Mouse (Mus musculus) limb, embryonic 11.5 days (tissue): ENCODE results near the gene Pacrg. TPM values are rescaled to one million over a fixed set of nuclear protein-coding genes. Genes with fewer than 3 reads are reported as not detected.
A peak's percentile ranks its signal among the peaks of the same experiment; 100 is the strongest.

Experiments
- ATAC-seq: fragments of 200-750 bp; cut with Nextera tagmentation; 2 replicates; pipeline ENCODE4 v1.8.0; 2017; ENCODE audit warnings: low read depth; ENCODE audit not compliant: insufficient number of reproducible peaks, low FRiP score, low TSS enrichment
- DNase-seq: peaks from one replicate; pipeline ENCODE4 v3.0.0-alpha.2; 2015; ENCODE audit warnings: low spot score
- H3K27ac ChIP-seq: fragments of 300-500 bp; sonication (generic); replicated peaks from 2 replicates; pipeline ENCODE4 v1.5.1; 2014; ENCODE audit warnings: low read depth, mild to moderate bottlenecking, low read length
- H3K27me3 ChIP-seq: fragments of 300-500 bp; sonication (generic); 2 replicates; pipeline ENCODE4 v1.6.1; 2014; ENCODE audit warnings: mild to moderate bottlenecking, low read length, mixed read lengths; ENCODE audit not compliant: control insufficient read depth, insufficient read depth
- H3K36me3 ChIP-seq: fragments of 300-500 bp; sonication (generic); 2 replicates; pipeline ENCODE4 v1.6.1; 2014; ENCODE audit warnings: mild to moderate bottlenecking, low read length, moderate library complexity, mixed read lengths; ENCODE audit not compliant: control insufficient read depth, insufficient read depth
- H3K4me1 ChIP-seq: fragments of 300-500 bp; sonication (generic); 2 replicates; pipeline ENCODE4 v1.6.1; 2014; ENCODE audit warnings: low read length, mixed read lengths; ENCODE audit not compliant: control insufficient read depth, insufficient read depth
- H3K4me2 ChIP-seq: fragments of 300-500 bp; sonication (generic); 2 replicates; pipeline ENCODE4 v1.6.1; 2014; ENCODE audit warnings: low read depth, mild to moderate bottlenecking, moderate library complexity; ENCODE audit not compliant: severe bottlenecking
- H3K4me3 ChIP-seq: fragments of 300-500 bp; sonication (generic); 2 replicates; pipeline ENCODE4 v1.5.1; 2014; ENCODE audit warnings: low read depth, low read length
- H3K9ac ChIP-seq: fragments of 300-500 bp; sonication (generic); 2 replicates; pipeline ENCODE4 v1.6.1; 2014; ENCODE audit warnings: mild to moderate bottlenecking, low read length
- H3K9me3 ChIP-seq: fragments of 300-500 bp; sonication (generic); 2 replicates; pipeline ENCODE4 v1.6.1; 2016; ENCODE audit warnings: low read length; ENCODE audit not compliant: control insufficient read depth
- WGBS: fragments of 180-500 bp; shearing (Covaris S2); extraction: QIAGEN DNeasy Blood & Tissue Kit; methylation state at CpG from one replicate; pipeline ENCODE4 v1.1.7; 2014; 5-methylcytosine and 5-hydroxymethylcytosine counted together
- polyA plus RNA-seq: library from polyadenylated mRNA; unstranded; fragments of >200 nt; fragmentation: Nextera tagmentation; extraction: Ambion mirVana; gene quantifications from 2 replicates; pipeline ENCODE4 v1.2.1, GENCODE M21; 2014

The Pacrg gene
- polyA plus RNA-seq, 1 experiment from 2014 or later: 1.3 TPM

- DNase-seq (peak; percentile 47), ATAC-seq (peak; percentile 73; the same call in 1 of the 2 replicates)
- Histone ChIP-seq H3K9me3 (no peaks in the 10 kb centered on the region), H3K36me3 (no peaks in the 10 kb centered on the region), H3K27me3 (no peaks in the 10 kb centered on the region), H3K4me1 (0 out of 2 replicates have a peak, but pooled peaks cover 2% of the 10 kb centered on the region), H3K4me3 (no peak overlapping the region), H3K4me2 (no peak overlapping the region), H3K9ac (no peak overlapping the region), H3K27ac (no peak overlapping the region; the same call in 1 of the 2 replicates)
- 39% methylated on average over 17 of the region's 17 CpGs for WGBS
Observed at GRCm38 (mm10) chr17:10479020-10479707, 360.9 kb downstream of the Pacrg start.

GRCm38 (mm10) chr17:10478377-10478776 lies 361.7 kb downstream of the Pacrg start:
- WGBS: 76% methylated on average over 3 of the region's 3 CpGs
- ATAC-seq (0 out of 2 replicates have a peak, but pooled peaks have one; percentile 35), DNase-seq (no peak)
- Histone ChIP-seq H3K36me3 (no peaks in the 10 kb centered on the region), H3K9me3 (no peaks in the 10 kb centered on the region), H3K9ac (no peak overlapping the region), H3K4me1 (0 out of 2 replicates have a peak, but pooled peaks cover 2% of the 10 kb centered on the region), H3K27ac (no peak overlapping the region; the same call in 1 of the 2 replicates), H3K4me3 (no peak overlapping the region), H3K27me3 (no peaks in the 10 kb centered on the region), H3K4me2 (no peak overlapping the region)

GRCm38 (mm10) chr17:10476807-10477206 lies 363.3 kb downstream of the Pacrg start:
- ATAC-seq: no peak
- Histone ChIP-seq H3K4me1 (0 out of 2 replicates have a peak, but pooled peaks cover 2% of the 10 kb centered on the region), H3K27me3 (no peaks in the 10 kb centered on the region), H3K27ac (no peak overlapping the region), H3K36me3 (no peaks in the 10 kb centered on the region), H3K4me2 (no peak overlapping the region), H3K9ac (no peak overlapping the region), H3K9me3 (no peaks in the 10 kb centered on the region), H3K4me3 (no peak overlapping the region)
- WGBS: 71% methylated on average over 7 of the region's 7 CpGs
- DNase-seq: no peak

- DNase-seq: no peak
- no peak for ATAC-seq
- H3K4me2 ChIP-seq: no peak overlapping the region
- H3K4me3 ChIP-seq: no peak overlapping the region
- no peaks in the 10 kb centered on the region for H3K36me3 ChIP-seq
- 89% methylated on average over 6 of the region's 6 CpGs for WGBS
- H3K9ac ChIP-seq: no peak overlapping the region
- H3K27ac ChIP-seq: no peak overlapping the region
- H3K9me3 ChIP-seq: no peaks in the 10 kb centered on the region
- H3K4me1 ChIP-seq: 0 out of 2 replicates have a peak, but pooled peaks cover 2% of the 10 kb centered on the region
- H3K27me3 ChIP-seq: no peaks in the 10 kb centered on the region
Observed at GRCm38 (mm10) chr17:10474972-10475371, 365.1 kb downstream of the Pacrg start.

- Histone ChIP-seq H3K9ac (no peak overlapping the region), H3K36me3 (no peaks in the 10 kb centered on the region), H3K4me1 (0 out of 2 replicates have a peak, but pooled peaks cover 2% of the 10 kb centered on the region), H3K9me3 (no peaks in the 10 kb centered on the region), H3K4me3 (no peak overlapping the region), H3K27me3 (no peaks in the 10 kb centered on the region), H3K4me2 (no peak overlapping the region), H3K27ac (no peak overlapping the region)
- no peak for ATAC-seq
- no peak for DNase-seq
- 69% methylated on average over 7 of the region's 7 CpGs for WGBS
Observed at GRCm38 (mm10) chr17:10473826-10474384, 366.2 kb downstream of the Pacrg start.

GRCm38 (mm10) chr17:10473175-10473574 lies 366.9 kb downstream of the Pacrg start:
- H3K4me1 ChIP-seq: no peaks in the 10 kb centered on the region
- H3K9ac ChIP-seq: no peak overlapping the region
- no peak for DNase-seq
- no peaks in the 10 kb centered on the region for H3K9me3 ChIP-seq
- no peaks in the 10 kb centered on the region for H3K27me3 ChIP-seq
- no peak overlapping the region for H3K27ac ChIP-seq
- H3K4me2 ChIP-seq: no peak overlapping the region
- no peak for ATAC-seq
- no peak overlapping the region for H3K4me3 ChIP-seq
- 92% methylated on average over 6 of the region's 6 CpGs for WGBS
- H3K36me3 ChIP-seq: no peaks in the 10 kb centered on the region

- Histone ChIP-seq H3K27ac (no peak overlapping the region), H3K4me2 (no peak overlapping the region), H3K9ac (no peak overlapping the region), H3K36me3 (no peaks in the 10 kb centered on the region), H3K4me1 (no peaks in the 10 kb centered on the region), H3K9me3 (no peaks in the 10 kb centered on the region), H3K4me3 (no peak overlapping the region), H3K27me3 (no peaks in the 10 kb centered on the region)
- no peak for ATAC-seq
- no peak for DNase-seq
- WGBS: 93% methylated on average over 9 of the region's 9 CpGs
Observed at GRCm38 (mm10) chr17:10469874-10470568, 370.1 kb downstream of the Pacrg start.

- Histone ChIP-seq H3K9ac (no peak overlapping the region), H3K4me2 (no peak overlapping the region), H3K36me3 (no peaks in the 10 kb centered on the region), H3K27me3 (no peaks in the 10 kb centered on the region), H3K9me3 (no peaks in the 10 kb centered on the region), H3K27ac (no peak overlapping the region), H3K4me3 (no peak overlapping the region), H3K4me1 (no peaks in the 10 kb centered on the region)
- ATAC-seq (no peak), DNase-seq (no peak)
- WGBS: 84% methylated on average over 3 of the region's 3 CpGs
Observed at GRCm38 (mm10) chr17:10467102-10467501, 373.0 kb downstream of the Pacrg start.
